Mouse (Mus musculus) midbrain, embryonic 10.5 days (tissue): ENCODE data around the gene Trpv2. TPM values are rescaled to one million over a fixed set of nuclear protein-coding genes. Genes with fewer than 3 reads are reported as not detected.

Source experiments
- DNase-seq: peaks from one replicate; pipeline ENCODE4 v3.0.0-alpha.2; 2017; ENCODE audit warnings: low spot score
- H3K27ac ChIP-seq: fragments of 300-500 bp; sonication (generic); replicated peaks from 2 replicates; pipeline ENCODE4 v1.5.1; 2016; ENCODE audit warnings: mild to moderate bottlenecking
- H3K27me3 ChIP-seq: fragments of 300-500 bp; sonication (generic); 2 replicates; pipeline ENCODE4 v1.6.1; 2016; ENCODE audit warnings: low read depth, mild to moderate bottlenecking; ENCODE audit not compliant: poor library complexity, severe bottlenecking
- H3K36me3 ChIP-seq: fragments of 300-500 bp; sonication (generic); 2 replicates; pipeline ENCODE4 v1.6.1; 2016; ENCODE audit warnings: mild to moderate bottlenecking, moderate library complexity
- H3K4me1 ChIP-seq: fragments of 300-500 bp; sonication (generic); 2 replicates; pipeline ENCODE4 v1.6.1; 2016
- H3K4me3 ChIP-seq: fragments of 300-500 bp; sonication (generic); 2 replicates; pipeline ENCODE4 v1.5.1; 2016; ENCODE audit warnings: mild to moderate bottlenecking, moderate library complexity
- H3K9me3 ChIP-seq: fragments of 300-500 bp; sonication (generic); replicated peaks from 2 replicates; pipeline ENCODE4 v1.6.1; 2016; ENCODE audit warnings: mild to moderate bottlenecking
- WGBS: fragments of 180-500 bp; shearing (Covaris S2); methylation state at CpG from one replicate; pipeline ENCODE4 v1.1.7; 2016; 5-methylcytosine and 5-hydroxymethylcytosine counted together
- polyA plus RNA-seq: library from polyadenylated mRNA; unstranded; fragments of >200 nt; fragmentation: Nextera tagmentation; extraction: Ambion mirVana; gene quantifications from 2 replicates; pipeline ENCODE4 v1.2.1, GENCODE M21; 2016

Gene Trpv2
- polyA plus RNA-seq, 1 experiment from 2014 or later = 3.5 TPM

- Histone ChIP-seq H3K27ac (no peak overlapping the region), H3K27me3 (no peaks in the 10 kb centered on the region), H3K9me3 (no peaks in the 10 kb centered on the region), H3K36me3 (peaks cover 72% of the 10 kb centered on the region), H3K4me3 (no peak overlapping the region), H3K4me1 (peaks cover 49% of the 10 kb centered on the region)
- no peak for DNase-seq
- WGBS = 84% methylated on average over 10 of the region's 10 CpGs
Measured at GRCm38 (mm10) chr11:62608826-62609675, 34.8 kb downstream of the Trpv2 start.

- Histone ChIP-seq H3K4me1 (peaks cover 47% of the 10 kb centered on the region), H3K36me3 (peaks cover 59% of the 10 kb centered on the region), H3K4me3 (no peak overlapping the region), H3K27ac (no peak overlapping the region), H3K9me3 (no peaks in the 10 kb centered on the region), H3K27me3 (no peaks in the 10 kb centered on the region)
- DNase-seq = no peak
- WGBS = 88% methylated on average over 6 of the region's 6 CpGs
Measured at GRCm38 (mm10) chr11:62610304-62610703, 36.0 kb downstream of the Trpv2 start.

DNA sequence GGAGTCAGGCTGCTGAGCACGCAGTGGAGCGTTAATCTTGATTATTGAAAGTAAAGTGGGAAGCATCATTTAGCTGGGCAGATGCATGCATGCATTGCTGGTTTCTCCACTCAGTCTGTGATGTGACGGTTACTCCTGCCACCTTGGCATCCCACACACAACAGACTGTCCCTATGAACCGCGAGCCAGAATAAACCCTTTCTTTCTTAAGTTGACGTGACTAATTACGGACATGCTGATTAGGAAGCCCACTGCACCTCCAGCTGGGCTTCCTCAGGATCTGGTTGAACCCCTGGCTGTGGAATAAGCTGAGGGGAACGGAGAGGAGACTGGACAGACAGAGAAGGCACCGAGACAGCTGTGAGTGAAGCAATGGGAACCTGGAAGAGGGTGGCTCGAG is 38.3 kb downstream of the Trpv2 start:
- no peak for DNase-seq
- Histone ChIP-seq H3K27me3 (no peaks in the 10 kb centered on the region), H3K9me3 (no peaks in the 10 kb centered on the region), H3K27ac (peak overlapping the region; percentile 90), H3K4me3 (no peak overlapping the region), H3K36me3 (peaks cover 55% of the 10 kb centered on the region), H3K4me1 (peaks cover 33% of the 10 kb centered on the region)
- 79% methylated on average over 10 of the region's 10 CpGs for WGBS

DNA sequence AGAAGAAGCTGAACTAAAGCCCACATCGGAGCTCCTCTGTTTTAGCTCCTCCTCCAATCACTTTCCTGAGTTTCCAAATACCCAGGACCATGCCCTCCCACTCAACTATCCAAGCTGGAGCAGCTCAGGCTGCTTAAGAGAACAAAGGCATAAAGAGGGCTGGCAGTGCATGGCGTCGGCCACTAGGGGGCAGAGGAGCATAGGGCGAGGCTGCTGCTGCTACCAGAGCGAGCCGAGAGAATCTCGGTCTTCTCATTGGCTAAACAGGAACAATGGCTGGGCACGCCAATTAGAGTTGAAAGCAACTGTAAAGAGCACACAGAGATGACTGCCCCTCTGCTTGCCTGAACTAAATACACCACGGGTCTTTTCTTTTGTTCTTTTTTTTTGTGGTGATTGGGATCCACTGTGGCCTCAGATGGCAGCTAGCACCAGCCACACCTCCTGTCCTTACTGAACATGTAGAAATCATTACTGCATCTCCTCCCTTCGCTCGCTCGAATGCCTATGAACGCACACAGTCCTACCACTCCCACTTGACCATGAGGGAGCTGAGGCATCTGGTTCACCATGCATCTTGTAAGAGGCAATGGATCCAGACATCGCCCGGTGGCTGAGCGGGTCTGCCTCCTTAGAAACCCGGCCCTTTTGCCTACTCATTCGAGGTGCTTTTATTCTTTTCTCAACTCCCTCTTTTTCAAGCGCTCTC is 39.5 kb downstream of the Trpv2 start:
- Histone ChIP-seq H3K27me3 (no peaks in the 10 kb centered on the region), H3K9me3 (no peaks in the 10 kb centered on the region), H3K36me3 (peaks cover 53% of the 10 kb centered on the region), H3K4me1 (peaks cover 33% of the 10 kb centered on the region), H3K4me3 (peak overlapping the region; percentile 44), H3K27ac (peak overlapping the region; percentile 90)
- WGBS = 11% methylated on average over 19 of the region's 19 CpGs
- DNase-seq = peak; percentile 97

GRCm38 (mm10) chr11:62614876-62615410 is 40.7 kb downstream of the Trpv2 start:
- H3K4me3 ChIP-seq = no peak overlapping the region
- 84% methylated on average over 8 of the region's 8 CpGs for WGBS
- no peak for DNase-seq
- peaks cover 53% of the 10 kb centered on the region for H3K36me3 ChIP-seq
- H3K4me1 ChIP-seq = peaks cover 33% of the 10 kb centered on the region
- no peaks in the 10 kb centered on the region for H3K27me3 ChIP-seq
- H3K27ac ChIP-seq = peak overlapping the region; percentile 90
- H3K9me3 ChIP-seq = no peaks in the 10 kb centered on the region

DNA sequence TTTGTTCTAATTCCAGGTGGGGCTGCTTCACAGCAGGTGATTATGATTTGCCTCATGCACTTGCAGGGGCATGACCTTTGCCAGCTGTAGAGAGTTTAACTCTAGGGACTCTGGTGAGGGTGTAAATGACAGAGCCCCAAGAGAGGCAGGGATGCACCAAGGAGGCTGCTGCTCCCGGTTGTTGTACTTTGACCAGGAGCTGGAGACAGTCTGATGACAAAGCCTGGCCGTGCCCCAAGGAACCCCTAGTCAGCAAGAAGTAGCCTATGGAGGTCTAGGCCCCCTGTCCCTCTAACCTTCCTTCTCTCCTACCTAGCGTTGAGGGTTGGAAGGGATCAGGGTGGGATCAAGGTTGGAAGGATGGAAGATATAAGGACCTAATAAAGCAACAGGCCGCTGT is 41.2 kb downstream of the Trpv2 start:
- Histone ChIP-seq H3K36me3 (peaks cover 52% of the 10 kb centered on the region), H3K9me3 (no peaks in the 10 kb centered on the region), H3K4me3 (no peak overlapping the region), H3K4me1 (peaks cover 33% of the 10 kb centered on the region), H3K27ac (no peak overlapping the region), H3K27me3 (no peaks in the 10 kb centered on the region)
- no peak for DNase-seq
- 90% methylated on average over 4 of the region's 4 CpGs for WGBS

DNA sequence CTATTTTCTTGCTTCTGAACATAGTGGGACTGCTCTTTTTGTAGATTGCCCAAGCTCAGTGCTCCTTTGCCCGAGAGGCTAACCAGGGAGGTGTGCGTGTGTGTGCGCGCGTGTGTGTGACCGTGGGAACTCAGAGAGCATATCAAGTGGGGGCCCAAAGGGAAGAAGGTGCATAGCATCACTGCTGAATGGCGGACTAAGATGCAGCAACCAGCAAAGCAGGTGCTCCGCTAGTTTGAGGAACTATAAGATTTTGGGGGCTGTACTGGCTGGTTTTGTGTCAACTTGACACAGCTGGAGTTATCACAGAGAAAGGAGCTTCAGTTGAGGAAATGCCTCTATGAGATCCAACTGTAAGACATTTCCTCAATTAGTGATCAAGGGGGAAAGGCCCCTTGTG is 46.8 kb downstream of the Trpv2 start:
- H3K9me3 ChIP-seq = no peaks in the 10 kb centered on the region
- H3K36me3 ChIP-seq = peaks cover 40% of the 10 kb centered on the region
- no peaks in the 10 kb centered on the region for H3K27me3 ChIP-seq
- H3K27ac ChIP-seq = no peak overlapping the region
- no peak overlapping the region for H3K4me3 ChIP-seq
- DNase-seq = no peak
- H3K4me1 ChIP-seq = peaks cover 27% of the 10 kb centered on the region
- 96% methylated on average over 8 of the region's 8 CpGs for WGBS

DNA sequence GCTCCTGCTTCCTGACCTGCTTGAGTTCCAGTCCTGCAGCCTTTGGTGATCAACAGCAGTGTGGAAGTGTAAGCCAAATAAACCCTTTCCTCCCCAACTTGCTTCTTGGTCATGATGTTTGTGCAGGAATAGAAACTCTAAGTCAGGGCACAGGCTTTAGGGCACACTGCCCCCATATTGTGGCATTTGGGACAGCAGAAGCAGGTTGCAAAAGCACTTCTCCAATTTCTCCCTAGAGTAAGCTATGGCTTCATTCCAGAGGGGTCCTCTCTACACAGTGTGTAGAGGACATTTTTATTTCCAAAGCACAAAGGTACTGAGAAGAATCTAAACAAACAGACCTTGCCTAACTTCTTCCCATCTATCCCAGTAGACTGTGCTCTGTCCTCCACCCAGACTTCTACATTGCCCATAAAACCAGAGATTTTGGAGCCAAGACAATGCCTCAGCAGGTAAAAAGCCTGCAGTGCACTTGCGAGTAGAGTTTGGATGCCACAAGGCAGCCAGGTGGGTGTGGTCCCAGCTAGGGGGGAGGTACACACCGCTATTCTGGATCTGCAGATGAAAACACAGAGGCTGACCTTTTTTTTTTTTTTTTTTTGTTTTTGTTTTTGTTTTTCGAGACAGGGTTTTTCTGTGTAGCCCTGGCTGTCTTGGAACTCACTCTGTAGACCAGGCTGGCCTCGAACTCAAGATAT is 47.4 kb downstream of the Trpv2 start:
- no peaks in the 10 kb centered on the region for H3K9me3 ChIP-seq
- 82% methylated on average over 4 of the region's 4 CpGs for WGBS
- H3K27me3 ChIP-seq = no peaks in the 10 kb centered on the region
- DNase-seq = no peak
- H3K36me3 ChIP-seq = peaks cover 38% of the 10 kb centered on the region
- no peak overlapping the region for H3K4me3 ChIP-seq
- peaks cover 27% of the 10 kb centered on the region for H3K4me1 ChIP-seq
- H3K27ac ChIP-seq = no peak overlapping the region

- Histone ChIP-seq H3K36me3 (peaks cover 33% of the 10 kb centered on the region), H3K4me3 (no peak overlapping the region), H3K27ac (peak overlapping the region; percentile 49; the same call in 1 of the 2 replicates), H3K4me1 (peaks cover 31% of the 10 kb centered on the region), H3K27me3 (no peaks in the 10 kb centered on the region), H3K9me3 (no peaks in the 10 kb centered on the region)
- 28% methylated on average over 4 of the region's 4 CpGs for WGBS
- no peak for DNase-seq
Measured at GRCm38 (mm10) chr11:62622850-62623249, 48.6 kb downstream of the Trpv2 start.

GRCm38 (mm10) chr11:62624341-62625291 is 50.3 kb downstream of the Trpv2 start:
- H3K27me3 ChIP-seq = no peaks in the 10 kb centered on the region
- peaks cover 16% of the 10 kb centered on the region; the same call in 1 of the 2 replicates for H3K36me3 ChIP-seq
- H3K27ac ChIP-seq = peak overlapping the region; percentile 55
- no peak for DNase-seq
- no peak overlapping the region for H3K4me3 ChIP-seq
- H3K9me3 ChIP-seq = no peaks in the 10 kb centered on the region
- H3K4me1 ChIP-seq = peaks cover 48% of the 10 kb centered on the region
- 72% methylated on average over 10 of the region's 10 CpGs for WGBS

DNA sequence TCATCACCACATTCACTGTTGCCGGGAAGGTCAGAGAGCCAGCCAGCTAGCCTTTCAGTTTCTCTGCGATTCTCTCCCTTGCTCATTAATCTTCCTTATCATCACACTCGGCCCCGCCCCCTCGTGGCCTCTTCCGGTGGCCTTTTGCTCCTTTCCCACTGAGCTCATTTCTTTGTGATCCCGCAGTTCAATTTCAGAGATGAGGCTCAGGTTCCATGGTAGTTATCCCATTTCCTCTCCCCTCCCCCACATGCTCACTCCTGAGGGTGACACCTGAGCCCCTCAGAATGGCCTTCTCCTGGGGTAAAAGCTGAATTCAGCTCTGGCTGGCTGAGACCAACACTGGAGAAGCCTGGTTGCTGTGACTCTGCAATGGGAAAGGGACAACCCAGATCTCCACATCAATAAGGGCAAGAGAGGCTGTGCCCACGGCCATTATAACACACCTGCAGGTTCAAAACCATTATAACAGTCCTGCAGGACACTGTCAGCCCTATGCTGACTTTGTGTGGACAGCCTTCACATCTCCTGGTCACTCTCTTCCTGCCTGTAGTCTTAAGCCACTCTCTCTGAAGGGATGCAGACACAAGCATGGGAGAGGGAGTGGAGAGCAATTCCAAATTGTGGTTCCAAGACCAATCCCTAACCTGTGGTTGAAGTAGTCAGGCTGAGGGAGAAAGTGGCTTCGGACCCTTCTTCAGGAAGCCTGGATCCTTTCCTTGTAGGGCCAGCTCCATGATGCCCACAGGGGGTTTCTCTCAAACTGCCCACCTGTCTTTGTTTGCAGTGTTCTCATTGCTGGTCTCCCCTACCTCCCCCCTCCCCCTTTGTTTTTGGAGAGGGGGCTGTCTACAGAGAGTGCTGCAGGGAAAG is 55.3 kb downstream of the Trpv2 start:
- H3K27me3 ChIP-seq = no peaks in the 10 kb centered on the region
- no peaks in the 10 kb centered on the region for H3K9me3 ChIP-seq
- H3K27ac ChIP-seq = peak overlapping the region; percentile 85
- peaks cover 54% of the 10 kb centered on the region for H3K4me1 ChIP-seq
- H3K36me3 ChIP-seq = 0 out of 2 replicates have a peak, but pooled peaks cover 8% of the 10 kb centered on the region
- H3K4me3 ChIP-seq = peak overlapping the region; percentile 45
- 2% methylated on average over 9 of the region's 9 CpGs for WGBS
- peak; percentile 57 for DNase-seq
